Mouse (Mus musculus) ES-Bruce4 (cell line): ENCODE results near the gene Ccdc84. TPM values are rescaled to one million over a fixed set of nuclear protein-coding genes. Genes with fewer than 3 reads are reported as not detected.
"Not testable (repeated sequence)": the region's sequence is repeated elsewhere in the genome, so short reads cannot be mapped to it uniquely, and the experiment has no call there.

Experiments
- H3K27ac ChIP-seq: 2 replicates; pipeline ENCODE4 v1.5.1; 2012; ENCODE audit warnings: low read length, inconsistent platforms; ENCODE audit not compliant: insufficient read depth
- H3K27me3 ChIP-seq: 2 replicates; pipeline ENCODE4 v1.6.1; 2012; ENCODE audit warnings: mild to moderate bottlenecking, low read length, inconsistent platforms; ENCODE audit not compliant: control insufficient read depth, poor library complexity, insufficient read depth, severe bottlenecking
- H3K36me3 ChIP-seq: 2 replicates; pipeline ENCODE4 v1.6.1; 2012; ENCODE audit warnings: inconsistent platforms, mild to moderate bottlenecking, low read length, moderate library complexity; ENCODE audit not compliant: control insufficient read depth, poor library complexity, insufficient read depth, severe bottlenecking
- H3K4me1 ChIP-seq: one replicate; pipeline ENCODE4 v1.8.1; 2011; ENCODE audit warnings: low read length; ENCODE audit not compliant: control insufficient read depth, insufficient read depth
- H3K4me3 ChIP-seq: 2 replicates; pipeline ENCODE4 v1.5.1; 2011; ENCODE audit warnings: low read depth, mild to moderate bottlenecking, low read length
- H3K9ac ChIP-seq: 2 replicates; pipeline ENCODE4 v1.6.1; 2012; ENCODE audit warnings: low read depth, mild to moderate bottlenecking, inconsistent platforms; ENCODE audit not compliant: poor library complexity, severe bottlenecking
- H3K9me3 ChIP-seq: replicated peaks from 2 replicates; pipeline ENCODE4 v1.6.1; 2012; ENCODE audit warnings: mild to moderate bottlenecking, low read length, inconsistent platforms; ENCODE audit not compliant: control insufficient read depth, poor library complexity, insufficient read depth, severe bottlenecking
- CTCF ChIP-seq: IDR thresholded peaks from one replicate; pipeline ENCODE4 v1.8.1; 2011; ENCODE audit warnings: low read depth, low read length
- EP300 ChIP-seq: IDR thresholded peaks from 2 replicates; pipeline ENCODE4 v1.6.1; 2011; ENCODE audit warnings: low read depth, low read length; ENCODE audit not compliant: insufficient read depth
- POLR2A ChIP-seq: IDR thresholded peaks from one replicate; pipeline ENCODE4 v1.8.1; 2011; ENCODE audit warnings: low read length; ENCODE audit not compliant: insufficient read depth
- polyA plus RNA-seq: library from polyadenylated mRNA; stranded (reverse); fragments of >200 nt; gene quantifications from 2 replicates; pipeline ENCODE4 v1.2.4, GENCODE M21; 2011; ENCODE audit warnings: low read depth; ENCODE audit not compliant: missing spikeins, insufficient read depth, insufficient read length

Gene Ccdc84
- polyA plus RNA-seq, 1 experiment, result 14.3 TPM

DNA sequence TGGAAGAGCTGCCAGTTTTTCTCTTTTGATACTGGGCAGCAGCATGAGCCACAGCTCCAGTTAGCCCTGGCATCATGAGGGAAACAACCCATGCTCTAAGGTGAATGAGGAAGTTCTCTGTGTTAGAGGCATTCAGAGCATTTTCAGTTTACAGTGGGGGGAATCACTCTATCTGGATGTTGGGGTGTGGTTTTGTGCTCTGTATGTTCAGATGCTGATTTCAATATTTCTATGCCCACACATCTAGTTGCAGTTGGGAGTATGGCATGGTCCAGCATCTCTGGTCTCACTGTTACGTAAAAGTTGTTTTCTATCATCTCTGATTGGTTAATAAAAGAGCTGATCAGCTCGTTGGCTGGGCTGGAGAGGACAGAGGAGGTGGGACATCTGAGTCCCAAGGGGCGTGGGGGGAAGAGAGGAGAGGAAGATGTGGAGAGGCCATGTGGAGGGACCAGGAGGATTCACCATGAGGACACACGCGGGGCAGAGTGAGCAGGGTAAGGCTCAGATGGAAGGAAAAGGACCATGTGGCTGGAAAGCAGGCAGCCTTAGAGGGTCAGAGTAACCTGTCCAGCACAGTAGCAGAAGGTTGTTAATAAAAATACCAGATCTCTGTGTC, 2.0 kb upstream of the Ccdc84 start:
- H3K27ac ChIP-seq, result peak overlapping the region; percentile 4; the same call in 1 of the 2 replicates
- H3K27me3 ChIP-seq, result no peaks in the 10 kb centered on the region
- no peak for TF ChIP-seq CTCF
- no peak for TF ChIP-seq POLR2A
- no peak for TF ChIP-seq EP300
- no peak overlapping the region for H3K4me3 ChIP-seq
- no peaks in the 10 kb centered on the region for H3K9me3 ChIP-seq
- no peak overlapping the region for H3K9ac ChIP-seq
- H3K36me3 ChIP-seq, result no peaks in the 10 kb centered on the region
- peaks cover 3% of the 10 kb centered on the region for H3K4me1 ChIP-seq

- H3K4me3 ChIP-seq, H3K9ac ChIP-seq, H3K36me3 ChIP-seq, H3K27me3 ChIP-seq, H3K4me1 ChIP-seq, H3K9me3 ChIP-seq: not testable (repeated sequence)
- H3K27ac ChIP-seq, result peak overlapping the region; percentile 52
Measured at GRCm38 (mm10) chr9:44419730-44420129, 1.4 kb upstream of the Ccdc84 start.

DNA sequence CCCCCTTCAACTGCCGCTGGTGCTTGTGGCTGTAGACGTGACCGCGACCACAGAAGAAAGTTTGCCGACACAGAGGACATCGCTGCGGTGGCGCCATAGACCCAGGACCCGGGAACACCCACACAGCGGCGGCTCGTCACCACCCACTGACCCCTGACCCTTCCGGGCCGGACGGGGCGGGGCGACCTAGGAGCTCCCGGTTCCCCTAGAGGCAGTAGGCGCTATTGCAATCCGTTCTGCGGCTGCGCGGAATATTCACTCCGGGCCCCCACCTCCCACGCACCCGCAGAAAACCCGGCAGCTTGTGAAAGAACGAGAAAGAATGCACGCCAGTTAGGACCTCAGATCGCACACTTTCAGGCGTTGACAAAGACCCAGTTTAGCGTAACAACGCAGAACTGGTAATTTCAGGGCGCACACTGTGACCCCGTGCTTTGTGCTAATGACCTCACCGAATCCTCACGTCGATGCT, 441 bp downstream of the Ccdc84 start:
- Histone ChIP-seq H3K27ac (peak overlapping the region; percentile 52), H3K4me1 (no peaks in the 10 kb centered on the region), H3K27me3 (no peaks in the 10 kb centered on the region), H3K9me3 (no peaks in the 10 kb centered on the region), H3K9ac (peak overlapping the region; percentile 63), H3K4me3 (peak overlapping the region; percentile 92), H3K36me3 (peaks cover 15% of the 10 kb centered on the region)
- TF ChIP-seq CTCF (peak; percentile 37), EP300 (no peak), POLR2A (no peak)

DNA sequence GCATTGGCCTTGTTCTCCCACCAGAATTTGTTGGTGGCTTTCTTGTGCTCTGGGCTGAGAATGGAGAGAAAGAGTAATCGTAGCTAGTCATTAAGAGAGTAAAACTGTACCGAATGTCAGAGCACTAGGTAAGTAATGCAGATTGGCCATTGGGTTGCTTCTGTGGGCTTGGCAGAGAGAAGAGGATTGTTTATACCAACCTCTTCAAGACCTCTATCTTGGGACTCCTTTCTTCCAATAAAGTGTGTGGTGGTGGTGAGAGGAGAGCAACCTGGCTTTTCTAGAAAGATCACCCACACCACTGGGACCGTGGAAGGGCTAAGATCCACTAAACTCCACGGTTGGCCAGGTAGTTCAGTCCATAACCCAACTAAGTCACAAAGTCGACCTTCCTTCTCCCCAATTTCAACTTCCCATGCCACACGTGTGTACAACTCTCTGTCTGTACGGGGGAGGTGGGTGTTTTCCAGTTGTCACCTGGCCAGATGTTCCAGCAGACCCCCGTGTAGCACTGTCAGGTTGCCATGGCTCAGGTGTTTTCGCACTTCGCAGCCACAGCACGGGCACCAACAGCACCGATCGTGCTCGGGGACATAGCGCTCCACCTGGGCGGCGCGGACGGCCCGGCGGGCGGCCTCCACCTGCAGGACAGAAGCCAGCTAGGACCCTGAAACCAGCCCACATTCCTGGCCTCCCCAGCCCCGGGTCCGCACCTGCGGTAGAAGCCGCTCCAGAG, 1.0 kb downstream of the Ccdc84 start:
- no peak for TF ChIP-seq CTCF
- no peak for TF ChIP-seq POLR2A
- TF ChIP-seq EP300, result no peak
- Histone ChIP-seq H3K36me3 (peaks cover 20% of the 10 kb centered on the region), H3K27me3 (no peaks in the 10 kb centered on the region), H3K9ac (peak overlapping the region; percentile 63), H3K27ac (no peak overlapping the region), H3K4me1 (no peaks in the 10 kb centered on the region), H3K9me3 (no peaks in the 10 kb centered on the region), H3K4me3 (peak overlapping the region; percentile 92)

GRCm38 (mm10) chr9:44412781-44413180, 5.6 kb downstream of the Ccdc84 start:
- no peaks in the 10 kb centered on the region for H3K27me3 ChIP-seq
- no peak overlapping the region for H3K4me3 ChIP-seq
- H3K4me1 ChIP-seq, result no peaks in the 10 kb centered on the region
- H3K9ac ChIP-seq, result no peak overlapping the region
- no peak overlapping the region for H3K27ac ChIP-seq
- H3K9me3 ChIP-seq, result no peaks in the 10 kb centered on the region
- TF ChIP-seq EP300 (no peak), POLR2A (no peak), CTCF (no peak)
- peaks cover 63% of the 10 kb centered on the region for H3K36me3 ChIP-seq

- TF ChIP-seq EP300 (no peak), CTCF (no peak), POLR2A (no peak)
- Histone ChIP-seq H3K27me3 (no peaks in the 10 kb centered on the region), H3K4me1 (no peaks in the 10 kb centered on the region), H3K27ac (0 out of 2 replicates have a peak overlapping the region, but pooled peaks have one; percentile 12), H3K36me3 (peaks cover 63% of the 10 kb centered on the region), H3K9me3 (no peaks in the 10 kb centered on the region), H3K9ac (no peak overlapping the region), H3K4me3 (no peak overlapping the region)
Measured at GRCm38 (mm10) chr9:44412306-44412705, 6.1 kb downstream of the Ccdc84 start.
